Mouse (Mus musculus) liver, embryonic 14.5 days (tissue): ENCODE results near the gene Cetn4. TPM values are rescaled to one million over a fixed set of nuclear protein-coding genes. Genes with fewer than 3 reads are reported as not detected.

ENCODE experiments used
- ATAC-seq: fragments of 200-750 bp; cut with Nextera tagmentation; 2 replicates; pipeline ENCODE4 v1.8.0; 2017; ENCODE audit warnings: moderate number of reproducible peaks, mild to moderate bottlenecking, moderate library complexity; ENCODE audit not compliant: insufficient read depth
- DNase-seq, 3 experiments: peaks; one replicate each; pipeline ENCODE4 v3.0.0-alpha.2; 2012 to 2013; ENCODE audit warnings: low read depth in 3 of 3, low spot score in 3 of 3
- H3K27ac ChIP-seq: fragments of 300-500 bp; sonication (generic); 2 replicates; pipeline ENCODE4 v1.5.1; 2014; ENCODE audit warnings: moderate library complexity, mild to moderate bottlenecking, control low read depth, inconsistent platforms
- H3K27me3 ChIP-seq: fragments of 300-500 bp; sonication (generic); 2 replicates; pipeline ENCODE4 v1.6.1; 2014; ENCODE audit warnings: mild to moderate bottlenecking, low read length, moderate library complexity; ENCODE audit not compliant: control insufficient read depth, insufficient read depth
- H3K36me3 ChIP-seq: fragments of 300-500 bp; sonication (generic); replicated peaks from 2 replicates; pipeline ENCODE4 v1.6.1; 2014; ENCODE audit warnings: low read depth; ENCODE audit not compliant: control insufficient read depth, insufficient read depth
- H3K4me1 ChIP-seq, 2 experiments: fragments of 200-500 bp in 1 of 2; fragments of 300-500 bp in 1 of 2; sonication (generic) in 1 of 2; replicated peaks; 2 replicates each; pipeline ENCODE4 v1.6.1; 2012 to 2014; ENCODE audit warnings: antibody characterized with exemption in 1 of 2, inconsistent platforms in 1 of 2, low read length in 1 of 2; ENCODE audit not compliant: control insufficient read depth in 2 of 2, insufficient read depth in 2 of 2
- H3K4me2 ChIP-seq: fragments of 300-500 bp; sonication (generic); 2 replicates; pipeline ENCODE4 v1.6.1; 2014; ENCODE audit warnings: low read depth, mild to moderate bottlenecking, control low read depth, moderate library complexity
- H3K4me3 ChIP-seq, 2 experiments: fragments of 200-500 bp in 1 of 2; fragments of 300-500 bp in 1 of 2; sonication (generic) in 1 of 2; 2 replicates each; pipeline ENCODE4 v1.5.1; 2012 to 2014; ENCODE audit warnings: low read depth in 2 of 2, low read length in 2 of 2, mild to moderate bottlenecking in 2 of 2, control low read depth in 1 of 2, inconsistent platforms in 1 of 2, moderate library complexity in 1 of 2; ENCODE audit not compliant: insufficient read depth in 1 of 2
- H3K9ac ChIP-seq: fragments of 300-500 bp; sonication (generic); replicated peaks from 2 replicates; pipeline ENCODE4 v1.6.1; 2014; ENCODE audit warnings: mild to moderate bottlenecking, control low read depth, moderate library complexity
- H3K9me3 ChIP-seq: fragments of 300-500 bp; sonication (generic); 2 replicates; pipeline ENCODE4 v1.6.1; 2016; ENCODE audit warnings: low read length, mixed read lengths; ENCODE audit not compliant: control insufficient read depth
- CTCF ChIP-seq: IDR thresholded peaks from 2 replicates; pipeline ENCODE4 v1.5.1; 2016; ENCODE audit warnings: antibody characterized with exemption, low read depth, control low read depth
- EP300 ChIP-seq: IDR thresholded peaks from 2 replicates; pipeline ENCODE4 v1.6.1; 2016; ENCODE audit warnings: antibody characterized with exemption, low read depth
- WGBS: fragments of 180-500 bp; shearing (Covaris S2); extraction: QIAGEN DNeasy Blood & Tissue Kit; methylation state at CpG from one replicate; pipeline ENCODE4 v1.1.7; 2014; ENCODE audit not compliant: insufficient replicate concordance; 5-methylcytosine and 5-hydroxymethylcytosine counted together
- polyA plus RNA-seq, 2 experiments: library from polyadenylated mRNA; depleted of rRNA in 1 of 2; stranded (reverse) in 1 of 2; unstranded in 1 of 2; fragments of >200 nt; fragmentation: Nextera tagmentation in 1 of 2; extraction: Ambion mirVana in 1 of 2; gene quantifications; 2 replicates each; pipeline versions ENCODE4 v1.2.1 to v1.2.3; 2012 to 2014

Cetn4 gene
- polyA plus RNA-seq, 2 experiments = 1.6 to 1.9 TPM

DNA sequence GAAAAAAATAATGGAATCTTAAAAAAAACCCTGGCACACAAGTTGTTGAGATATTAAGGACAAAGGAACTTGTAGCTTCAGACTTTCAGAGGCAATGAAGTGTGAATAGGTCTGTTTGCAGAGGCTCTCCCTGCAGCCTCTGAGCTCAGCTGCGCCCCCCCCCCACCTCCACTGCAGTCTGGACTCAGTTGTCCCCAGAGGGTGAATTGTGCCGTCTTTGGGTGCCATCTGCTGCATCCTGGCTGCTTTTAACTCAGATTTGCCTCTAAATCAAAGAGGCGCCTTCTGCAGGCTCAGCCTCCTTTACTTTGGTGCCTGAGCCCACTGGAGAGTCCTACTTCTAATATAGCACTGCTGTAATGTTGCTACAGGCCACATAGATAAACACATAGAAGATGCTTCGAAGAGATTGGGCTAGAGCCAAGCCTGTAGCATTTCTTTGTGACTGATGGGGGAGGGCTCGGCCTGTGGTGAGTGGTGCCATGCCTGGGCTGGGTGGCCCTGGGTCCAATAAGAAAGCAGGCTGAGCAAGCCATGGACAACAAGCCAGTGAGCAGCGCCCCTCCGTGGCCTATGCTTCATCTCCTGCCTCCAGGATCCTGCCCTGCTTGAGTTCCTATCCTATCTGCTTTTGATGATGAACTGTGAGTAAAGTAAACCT, 21.5 kb downstream of the Cetn4 start:
- ATAC-seq = no peak
- no peaks in the 10 kb centered on the region for H3K4me1 ChIP-seq
- WGBS = 56% methylated on average over 7 of the region's 7 CpGs

DNA sequence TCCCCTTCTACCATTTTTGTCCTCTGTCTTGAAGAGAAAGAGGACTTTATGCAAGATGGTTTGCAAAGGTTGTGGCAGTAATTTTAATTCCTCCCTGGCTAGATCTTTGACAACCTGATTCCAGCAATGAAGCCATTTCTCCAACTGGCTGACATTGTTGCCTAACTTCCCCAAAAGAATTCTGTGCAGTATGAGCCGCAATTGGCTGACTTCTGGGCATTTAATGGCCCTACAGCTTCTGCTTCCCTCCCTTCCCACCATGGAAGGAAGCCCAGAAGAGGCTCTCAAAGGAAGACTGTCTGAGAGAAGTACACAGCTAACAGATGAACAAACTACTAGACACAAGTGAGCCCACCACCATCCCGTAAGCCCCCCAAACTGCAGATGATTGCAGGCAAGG, 23.3 kb downstream of the Cetn4 start:
- no peaks in the 10 kb centered on the region for H3K4me1 ChIP-seq
- DNase-seq (no peak), ATAC-seq (no peak)
- H3K36me3 ChIP-seq = no peaks in the 10 kb centered on the region
- no peak overlapping the region for H3K4me2 ChIP-seq
- H3K27ac ChIP-seq = no peak overlapping the region
- 67% methylated on average over 2 of the region's 2 CpGs for WGBS
- TF ChIP-seq CTCF (no peak), EP300 (no peak)
- H3K9me3 ChIP-seq = no peaks in the 10 kb centered on the region
- no peaks in the 10 kb centered on the region for H3K27me3 ChIP-seq
- H3K4me3 ChIP-seq = no peak overlapping the region
- no peak overlapping the region for H3K9ac ChIP-seq

More for the DNA sequence above, 21.5 kb downstream of the Cetn4 start:
- no peak overlapping the region for H3K27ac ChIP-seq
- no peaks in the 10 kb centered on the region for H3K36me3 ChIP-seq
- no peak overlapping the region for H3K9ac ChIP-seq
- H3K9me3 ChIP-seq = no peaks in the 10 kb centered on the region
- H3K27me3 ChIP-seq = no peaks in the 10 kb centered on the region
- no peak for DNase-seq
- TF ChIP-seq EP300 (no peak), CTCF (no peak; the same call in 1 of the 2 replicates)
- H3K4me2 ChIP-seq = no peak overlapping the region
- no peak overlapping the region for H3K4me3 ChIP-seq

DNA sequence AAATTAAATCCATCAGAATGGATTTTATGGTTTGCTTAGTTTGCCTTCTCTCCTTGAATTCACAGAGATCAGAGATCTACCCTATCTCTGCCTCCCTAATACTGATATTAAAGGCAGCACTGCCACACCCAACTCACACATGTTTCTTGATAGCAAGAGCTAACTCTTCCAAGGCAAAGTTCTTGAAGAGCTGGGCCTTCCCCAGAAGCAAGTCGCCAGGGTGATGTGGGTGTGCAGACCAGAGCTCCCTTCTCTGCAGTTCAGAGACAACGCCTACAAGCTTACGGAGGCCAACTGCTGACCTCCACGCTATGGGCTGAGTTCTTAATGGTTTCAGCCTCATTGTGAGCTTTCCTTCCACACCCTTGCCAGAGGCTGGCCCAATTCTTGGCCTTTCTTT, 29.3 kb downstream of the Cetn4 start:
- Histone ChIP-seq H3K9ac (no peak overlapping the region), H3K4me1 (peaks cover 8 to 13% of the 10 kb centered on the region in 2 experiments), H3K27ac (no peak overlapping the region), H3K36me3 (no peaks in the 10 kb centered on the region), H3K9me3 (no peaks in the 10 kb centered on the region), H3K4me3 (no peak overlapping the region), H3K4me2 (peak overlapping the region; percentile 3; the same call in 1 of the 2 replicates), H3K27me3 (no peaks in the 10 kb centered on the region)
- no peak for DNase-seq
- ATAC-seq = peak; percentile 66; the same call in 1 of the 2 replicates
- TF ChIP-seq EP300 (no peak), CTCF (no peak)
- 24% methylated on average over 4 of the region's 4 CpGs for WGBS

DNA sequence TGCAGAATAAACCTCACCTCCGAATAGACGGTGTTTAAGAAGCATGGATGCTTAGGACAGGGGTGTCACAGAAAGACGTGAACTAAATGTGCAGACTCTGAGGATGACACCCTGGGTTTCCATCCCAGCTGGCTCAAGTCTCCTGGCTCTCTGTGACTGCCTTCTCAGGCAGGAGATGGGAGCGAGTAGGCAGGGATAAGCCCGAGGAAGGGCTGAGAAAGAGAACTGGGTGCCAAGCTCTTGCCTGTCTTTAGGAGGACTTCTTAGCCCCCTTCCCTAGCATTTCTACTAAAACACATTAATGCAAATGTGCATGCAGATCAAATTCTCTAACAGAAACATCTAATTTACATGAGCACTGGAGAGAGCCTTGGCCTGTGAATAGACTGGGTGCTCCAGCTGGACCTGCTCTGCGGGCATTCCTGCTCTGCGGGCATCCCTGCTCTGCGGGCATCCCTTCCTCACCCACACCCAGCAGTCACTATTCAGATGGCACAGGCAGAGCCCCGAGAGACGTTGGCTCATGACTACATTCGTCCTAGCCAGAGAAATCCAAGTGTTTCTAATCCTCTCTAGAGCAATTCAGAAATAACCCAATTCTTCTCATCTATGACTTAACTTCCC, 30.1 kb downstream of the Cetn4 start:
- WGBS = 75% methylated on average over 11 of the region's 11 CpGs
- no peak overlapping the region for H3K4me3 ChIP-seq
- no peaks in the 10 kb centered on the region for H3K27me3 ChIP-seq
- no peaks in the 10 kb centered on the region for H3K9me3 ChIP-seq
- H3K4me1 ChIP-seq = peaks cover 8 to 13% of the 10 kb centered on the region in 2 experiments
- no peaks in the 10 kb centered on the region for H3K36me3 ChIP-seq
- no peak overlapping the region for H3K27ac ChIP-seq
- H3K4me2 ChIP-seq = no peak overlapping the region
- no peak for ATAC-seq
- DNase-seq = no peak
- H3K9ac ChIP-seq = no peak overlapping the region
- TF ChIP-seq EP300 (no peak), CTCF (no peak)

DNA sequence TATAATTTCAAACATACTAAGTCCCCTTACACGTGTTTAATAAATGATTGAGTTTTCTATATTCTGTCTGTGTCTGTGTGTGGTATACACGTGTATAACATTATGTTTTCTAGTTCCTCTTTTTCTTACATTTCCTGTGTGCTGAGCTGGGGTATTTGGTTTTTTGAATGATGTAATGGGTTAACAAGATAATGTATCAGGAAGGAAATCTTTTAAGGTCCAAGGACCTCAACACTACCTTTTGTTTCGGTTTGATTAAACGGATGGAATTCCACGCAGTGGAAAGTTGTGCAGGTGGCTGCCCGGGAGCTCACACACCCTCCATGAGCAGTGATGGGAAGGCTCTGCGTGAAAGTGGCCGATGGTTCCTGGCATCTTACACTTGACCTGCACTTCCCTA, 31.6 kb downstream of the Cetn4 start:
- Histone ChIP-seq H3K4me3 (no peak overlapping the region), H3K4me1 (peaks cover 8 to 13% of the 10 kb centered on the region in 2 experiments), H3K27ac (no peak overlapping the region), H3K36me3 (no peaks in the 10 kb centered on the region), H3K4me2 (no peak overlapping the region), H3K9me3 (no peaks in the 10 kb centered on the region), H3K9ac (no peak overlapping the region), H3K27me3 (no peaks in the 10 kb centered on the region)
- no peak for ATAC-seq
- WGBS = 20% methylated on average over 8 of the region's 8 CpGs
- TF ChIP-seq EP300 (no peak), CTCF (no peak)
- DNase-seq = no peak
